Mouse (Mus musculus) limb, embryonic 14.5 days (tissue): ENCODE data around the gene Tmeff2. TPM values are rescaled to one million over a fixed set of nuclear protein-coding genes. Genes with fewer than 3 reads are reported as not detected.

Experiments used
- ATAC-seq: fragments of 200-750 bp; cut with Nextera tagmentation; 2 replicates; pipeline ENCODE4 v1.8.0; 2017; ENCODE audit warnings: low read depth, moderate number of reproducible peaks, moderate TSS enrichment; ENCODE audit not compliant: low FRiP score
- DNase-seq: peaks from one replicate; pipeline ENCODE4 v3.0.0-alpha.2; 2015; ENCODE audit warnings: low spot score
- H3K27ac ChIP-seq: fragments of 300-500 bp; sonication (generic); replicated peaks from 2 replicates; pipeline ENCODE4 v1.5.1; 2014; ENCODE audit warnings: low read depth, mild to moderate bottlenecking, low read length, moderate library complexity, mixed read lengths
- H3K27me3 ChIP-seq: fragments of 300-500 bp; sonication (generic); 2 replicates; pipeline ENCODE4 v1.6.1; 2014; ENCODE audit warnings: low read length, mixed read lengths; ENCODE audit not compliant: control insufficient read depth, insufficient read depth
- H3K36me3 ChIP-seq: fragments of 300-500 bp; sonication (generic); 2 replicates; pipeline ENCODE4 v1.6.1; 2014; ENCODE audit warnings: mild to moderate bottlenecking, low read length, moderate library complexity, mixed read lengths; ENCODE audit not compliant: control insufficient read depth, insufficient read depth
- H3K4me1 ChIP-seq: fragments of 300-500 bp; sonication (generic); 2 replicates; pipeline ENCODE4 v1.6.1; 2014; ENCODE audit warnings: antibody characterized with exemption, low read length, mixed read lengths; ENCODE audit not compliant: control insufficient read depth, insufficient read depth
- H3K4me2 ChIP-seq: fragments of 300-500 bp; sonication (generic); replicated peaks from 2 replicates; pipeline ENCODE4 v1.6.1; 2014; ENCODE audit warnings: low read depth, mild to moderate bottlenecking, low read length, moderate library complexity; ENCODE audit not compliant: severe bottlenecking
- H3K4me3 ChIP-seq: fragments of 300-500 bp; sonication (generic); replicated peaks from 2 replicates; pipeline ENCODE4 v1.5.1; 2014; ENCODE audit warnings: low read length
- H3K9ac ChIP-seq: fragments of 300-500 bp; sonication (generic); 2 replicates; pipeline ENCODE4 v1.6.1; 2014; ENCODE audit warnings: mild to moderate bottlenecking, low read depth, low read length, moderate library complexity; ENCODE audit not compliant: severe bottlenecking
- H3K9me3 ChIP-seq: fragments of 300-500 bp; sonication (generic); 2 replicates; pipeline ENCODE4 v1.6.1; 2016; ENCODE audit warnings: low read length; ENCODE audit not compliant: control insufficient read depth
- POLR2A ChIP-seq: fragments of 200-500 bp; IDR thresholded peaks from 2 replicates; pipeline ENCODE4 v1.8.0; 2012; ENCODE audit warnings: inconsistent platforms, mild to moderate bottlenecking, moderate library complexity, borderline replicate concordance; ENCODE audit not compliant: insufficient read depth, insufficient read length; ENCODE audit errors: extremely low read depth
- WGBS: fragments of 180-500 bp; shearing (Covaris S2); extraction: QIAGEN DNeasy Blood & Tissue Kit; methylation state at CpG from one replicate; pipeline ENCODE4 v1.1.7; 2014; 5-methylcytosine and 5-hydroxymethylcytosine counted together
- polyA plus RNA-seq, 2 experiments: library from polyadenylated mRNA; depleted of rRNA in 1 of 2; stranded (reverse) in 1 of 2; unstranded in 1 of 2; fragments of >200 nt; fragmentation: Nextera tagmentation in 1 of 2; extraction: Ambion mirVana in 1 of 2; gene quantifications; 2 replicates each; pipeline versions ENCODE4 v1.2.1 to v1.2.3; 2012 to 2014

The Tmeff2 gene
- polyA plus RNA-seq, 2 experiments = 18.0 to 23.3 TPM

- 83% methylated on average over 4 of the region's 4 CpGs for WGBS
- Histone ChIP-seq H3K4me3 (no peak overlapping the region), H3K4me1 (no peaks in the 10 kb centered on the region), H3K27ac (no peak overlapping the region), H3K36me3 (no peaks in the 10 kb centered on the region), H3K4me2 (no peak overlapping the region), H3K9me3 (no peaks in the 10 kb centered on the region), H3K27me3 (no peaks in the 10 kb centered on the region), H3K9ac (no peak overlapping the region)
- TF ChIP-seq POLR2A = no peak
- DNase-seq (no peak), ATAC-seq (no peak)
These were observed 189.8 kb downstream of the Tmeff2 start for GRCm38 (mm10) chr1:51090212-51090761.

- WGBS = 85% methylated on average over 2 of the region's 2 CpGs
- ATAC-seq = no peak
- Histone ChIP-seq H3K9me3 (no peaks in the 10 kb centered on the region), H3K4me2 (no peak overlapping the region), H3K27ac (no peak overlapping the region), H3K4me3 (no peak overlapping the region), H3K36me3 (no peaks in the 10 kb centered on the region), H3K9ac (no peak overlapping the region), H3K4me1 (no peaks in the 10 kb centered on the region), H3K27me3 (no peaks in the 10 kb centered on the region)
- DNase-seq = no peak
- TF ChIP-seq POLR2A = no peak
These were observed 194.3 kb downstream of the Tmeff2 start for GRCm38 (mm10) chr1:51094713-51095112.

- Histone ChIP-seq H3K27me3 (no peaks in the 10 kb centered on the region), H3K36me3 (no peaks in the 10 kb centered on the region), H3K4me3 (no peak overlapping the region), H3K4me1 (no peaks in the 10 kb centered on the region), H3K9me3 (no peaks in the 10 kb centered on the region), H3K27ac (no peak overlapping the region), H3K9ac (no peak overlapping the region), H3K4me2 (no peak overlapping the region)
- 76% methylated on average over 4 of the region's 4 CpGs for WGBS
- ATAC-seq (no peak), DNase-seq (no peak)
- no peak for TF ChIP-seq POLR2A
These were observed 196.6 kb downstream of the Tmeff2 start for GRCm38 (mm10) chr1:51096848-51097598.

GRCm38 (mm10) chr1:51101034-51101590, 200.7 kb downstream of the Tmeff2 start:
- no peak overlapping the region for H3K27ac ChIP-seq
- no peaks in the 10 kb centered on the region for H3K27me3 ChIP-seq
- no peaks in the 10 kb centered on the region for H3K36me3 ChIP-seq
- DNase-seq (no peak), ATAC-seq (no peak)
- no peaks in the 10 kb centered on the region for H3K4me1 ChIP-seq
- TF ChIP-seq POLR2A = no peak
- H3K9me3 ChIP-seq = no peaks in the 10 kb centered on the region
- WGBS = 60% methylated on average over 2 of the region's 2 CpGs
- no peak overlapping the region for H3K9ac ChIP-seq
- H3K4me3 ChIP-seq = no peak overlapping the region
- no peak overlapping the region for H3K4me2 ChIP-seq

GRCm38 (mm10) chr1:51104698-51105097, 204.3 kb downstream of the Tmeff2 start:
- no peaks in the 10 kb centered on the region for H3K36me3 ChIP-seq
- ATAC-seq (no peak), DNase-seq (no peak)
- no peak overlapping the region for H3K27ac ChIP-seq
- no peak overlapping the region for H3K4me3 ChIP-seq
- H3K27me3 ChIP-seq = no peaks in the 10 kb centered on the region
- no peak for TF ChIP-seq POLR2A
- no peak overlapping the region for H3K4me2 ChIP-seq
- no peaks in the 10 kb centered on the region for H3K4me1 ChIP-seq
- H3K9ac ChIP-seq = no peak overlapping the region
- H3K9me3 ChIP-seq = no peaks in the 10 kb centered on the region
- WGBS = 48% methylated on average over 2 of the region's 2 CpGs
